ENCODE assay signal across 9 mouse cellular contexts in genomic region chr11:114791351-114791889, GRCm38 (mm10). TPM values are rescaled to one million over a fixed set of nuclear protein-coding genes. Genes with fewer than 3 reads are reported as not detected.
DNase-seq lines count a peak whose midpoint lies in the region; ATAC-seq and TF ChIP-seq lines count a peak whose summit lies in the region.
"Had no signal": no experiment of that assay in that cellular context is flagged by ENCODE, and none has a peak within 500 bp of the region (broad histone marks: within the 10 kb centered on the region; RNA-seq: fewer than 3 reads in every experiment).

No protein-coding gene starts in this region.

- no peaks in the 10 kb centered on the region for H3K36me3 ChIP-seq in hindbrain, embryonic 16.5 days (ENCODE audit: control insufficient read depth, insufficient read depth, low read length)
- H3K36me3 ChIP-seq in neural tube, embryonic 11.5 days (ENCODE audit: control insufficient read depth, insufficient read depth, low read length): no peaks in the 10 kb centered on the region

- no peak for TF ChIP-seq CTCF in left cerebral cortex, adult 2 months (IDR thresholded peaks at IDR 0.05)
- no peak for TF ChIP-seq CTCF in cortical plate, adult 2 months (IDR thresholded peaks at IDR 0.05; ENCODE audit: extremely low read depth, insufficient read depth, low read length)

- no peak for ATAC-seq in hindbrain, embryonic 16.5 days
- ATAC-seq in neural tube, embryonic 11.5 days (ENCODE audit: insufficient read depth, low FRiP score, low TSS enrichment): no peak

- peaks cover 2% of the 10 kb centered on the region for H3K4me1 ChIP-seq in cortical plate, adult 2 months (ENCODE audit: control insufficient read depth, insufficient read depth, low read length)
- H3K4me1 ChIP-seq in hindbrain, embryonic 16.5 days (ENCODE audit: control insufficient read depth, insufficient read depth, low read depth, low read length): peaks cover 53% of the 10 kb centered on the region
- peaks cover 47% of the 10 kb centered on the region for H3K4me1 ChIP-seq in neural tube, embryonic 11.5 days (ENCODE audit: control insufficient read depth, insufficient read depth, low read length)

- H3K4me3 ChIP-seq in left cerebral cortex, adult 2 months: peak overlapping the region; percentile 52
- H3K4me3 ChIP-seq in cortical plate, adult 2 months (ENCODE audit: insufficient read depth, low read length): peak overlapping the region; percentile 30
- peak overlapping the region; percentile 56 for H3K4me3 ChIP-seq in hindbrain, embryonic 16.5 days (ENCODE audit: low read length)
- H3K4me3 ChIP-seq in neural tube, embryonic 11.5 days (ENCODE audit: low read depth, low read length): peak overlapping the region; percentile 44

- intact Hi-C loops in left cerebral cortex, adult 2 months (cut with DNase I): no loop called here
- intact Hi-C loops in gastrocnemius, postnatal 36 days (cut with DNase I): no loop called here

- TF ChIP-seq POLR2A in cortical plate, adult 2 months (IDR thresholded peaks at IDR 0.05; ENCODE audit: extremely low read depth, insufficient read depth, low read length): no peak

- WGBS in hindbrain, embryonic 16.5 days: 5% methylated on average over 49 of the region's 50 CpGs
- WGBS in neural tube, embryonic 11.5 days: 3% methylated on average over 50 of the region's 50 CpGs

- H3K27ac ChIP-seq in left cerebral cortex, adult 2 months: peak overlapping the region; percentile 67
- 0 out of 2 replicates have a peak overlapping the region, but pooled peaks have one; percentile 18 for H3K27ac ChIP-seq in cortical plate, adult 2 months (ENCODE audit: insufficient read depth, low read length)
- peak overlapping the region; percentile 82 for H3K27ac ChIP-seq in hindbrain, embryonic 16.5 days (ENCODE audit: low read depth, low read length)
- no peak overlapping the region for H3K27ac ChIP-seq in neural tube, embryonic 11.5 days (ENCODE audit: low read depth, low read length)

- peak overlapping the region; percentile 76 for H3K9ac ChIP-seq in hindbrain, embryonic 16.5 days (ENCODE audit: low read depth, low read length)
- H3K9ac ChIP-seq in neural tube, embryonic 11.5 days (ENCODE audit: low read length): peak overlapping the region; percentile 50

- H3K27me3 ChIP-seq in hindbrain, embryonic 16.5 days (replicated peaks; ENCODE audit: control insufficient read depth, insufficient read depth, low read length): peaks cover 16% of the 10 kb centered on the region
- peaks cover 52% of the 10 kb centered on the region for H3K27me3 ChIP-seq in neural tube, embryonic 11.5 days (ENCODE audit: control insufficient read depth, insufficient read depth, low read length)

- no peaks in the 10 kb centered on the region for H3K9me3 ChIP-seq in hindbrain, embryonic 16.5 days (ENCODE audit: control insufficient read depth, low read length)
- H3K9me3 ChIP-seq in neural tube, embryonic 11.5 days (ENCODE audit: control insufficient read depth, low read length): no peaks in the 10 kb centered on the region

- peak in 1 of 2 experiments; percentile 50 for DNase-seq in left cerebral cortex, adult 2 months (ENCODE audit: extremely low spot score in 1 of 2, low spot score in 2 of 2)
- no peak for DNase-seq in left cerebral cortex, adult 8-10 months (ENCODE audit: low spot score in 2 of 2)
- DNase-seq in neural tube, embryonic 11.5 days (ENCODE audit: low spot score): peak; percentile 37
- no peak for DNase-seq in embryo, embryonic 10.5 days (ENCODE audit: low spot score)
- no peak for DNase-seq in thymus, postnatal 14 days
- no peak for DNase-seq in gastrocnemius, postnatal 36 days

- peak overlapping the region; percentile 83 for H3K4me2 ChIP-seq in hindbrain, embryonic 16.5 days (ENCODE audit: low read length)
- peak overlapping the region; percentile 85 for H3K4me2 ChIP-seq in neural tube, embryonic 11.5 days (ENCODE audit: low read depth)

RNA-seq across cellular contexts. Expression of gene Btbd17, which starts 4.3 kb away (rescaled TPM):
- 10 to 100 TPM; 29.5 to 29.8 TPM for total RNA-seq in left cerebral cortex, adult 2 months (2021)
- total RNA-seq in left cerebral cortex, adult 8-10 months (2022): 10 to 100 TPM; 21.5 to 28.4 (median 23.1) TPM
- 50.7 and 56.1 TPM in 2 replicates for polyA plus RNA-seq in cortical plate, adult 2 months (2012; rRNA removed)
- 22.4 and 24.2 TPM in 2 replicates for polyA plus RNA-seq in hindbrain, embryonic 16.5 days (2015; fragmentation: Nextera tagmentation; extraction: Ambion mirVana)
- 43.1 and 51.5 TPM in 2 replicates for polyA plus RNA-seq in neural tube, embryonic 11.5 days (2014; fragmentation: Nextera tagmentation; extraction: Ambion mirVana)
- under 1 TPM in 1 of 2 experiments, not detected in 1; 0.28 TPM for total RNA-seq in gastrocnemius, postnatal 36 days (2021)

RNA-seq across cellular contexts. Expression of gene Gpr142, which starts 7.3 kb away (rescaled TPM):
- total RNA-seq in left cerebral cortex, adult 2 months (2021): not detected
- total RNA-seq in left cerebral cortex, adult 8-10 months (2022): not detected
- polyA plus RNA-seq in cortical plate, adult 2 months (2012; rRNA removed): not detected in 2 replicates
- polyA plus RNA-seq in hindbrain, embryonic 16.5 days (2015; fragmentation: Nextera tagmentation; extraction: Ambion mirVana): not detected in 2 replicates
- not detected in 2 replicates for polyA plus RNA-seq in neural tube, embryonic 11.5 days (2014; fragmentation: Nextera tagmentation; extraction: Ambion mirVana)
- not detected for total RNA-seq in gastrocnemius, postnatal 36 days (2021)
- total RNA-seq: left cerebral cortex, postnatal 14 days had no signal

RNA-seq across cellular contexts. Expression of gene Kif19a, which starts 26.2 kb away (rescaled TPM):
- total RNA-seq in left cerebral cortex, adult 2 months (2021): 1 to 10 TPM; 3.2 to 3.6 TPM
- 1 to 10 TPM; 2.4 to 3.4 (median 3.1) TPM for total RNA-seq in left cerebral cortex, adult 8-10 months (2022)
- polyA plus RNA-seq in cortical plate, adult 2 months (2012; rRNA removed): 4.8 and 5.5 TPM in 2 replicates
- polyA plus RNA-seq in hindbrain, embryonic 16.5 days (2015; fragmentation: Nextera tagmentation; extraction: Ambion mirVana): 0.55 and 0.69 TPM in 2 replicates
- polyA plus RNA-seq in neural tube, embryonic 11.5 days (2014; fragmentation: Nextera tagmentation; extraction: Ambion mirVana): 0.65 and 1.3 TPM in 2 replicates
- 1 to 10 TPM; 1.3 TPM for total RNA-seq in gastrocnemius, postnatal 36 days (2021)

RNA-seq across cellular contexts. Expression of gene Gprc5c, which starts 59.5 kb away (rescaled TPM):
- 1 to 10 TPM; 4.0 to 5.4 TPM for total RNA-seq in left cerebral cortex, adult 2 months (2021)
- 1 to 10 TPM; 4.6 to 5.6 (median 5.4) TPM for total RNA-seq in left cerebral cortex, adult 8-10 months (2022)
- polyA plus RNA-seq in cortical plate, adult 2 months (2012; rRNA removed): 4.2 and 4.3 TPM in 2 replicates
- 9.7 and 12.9 TPM in 2 replicates for polyA plus RNA-seq in hindbrain, embryonic 16.5 days (2015; fragmentation: Nextera tagmentation; extraction: Ambion mirVana)
- polyA plus RNA-seq in neural tube, embryonic 11.5 days (2014; fragmentation: Nextera tagmentation; extraction: Ambion mirVana): 24.4 and 26.0 TPM in 2 replicates
- 10 to 100 TPM; 35.5 to 44.1 TPM for total RNA-seq in gastrocnemius, postnatal 36 days (2021)

Comparison
In these comparisons a context has a peak if more than half of its experiments do, and no peak if none do; other contexts are left out.
1. RNA of gene Btbd17, which starts 4.3 kb away (total RNA-seq): 29.5 to 29.8 TPM in left cerebral cortex, adult 2 months and 21.5 to 28.4 TPM in left cerebral cortex, adult 8-10 months; 0.28 TPM in gastrocnemius, postnatal 36 days; every median in the first group is over 10 times any median in the second.
2. Peak in every context shown above with its lines, with median percentiles within 50 percentile points of each other: H3K4me3 ChIP-seq.